ENCODE assay signal across 15 mouse cellular contexts in genomic region chr6:6291781-6292180, GRCm38 (mm10).
"Had no signal": no experiment of that assay in that cellular context is flagged by ENCODE, and none has a peak within 500 bp of the region (broad histone marks: within the 10 kb centered on the region; RNA-seq: fewer than 3 reads in every experiment).

No protein-coding gene starts in this region.

- H3K36me3 ChIP-seq: limb, embryonic 15.5 days; liver, embryonic 12.5 days; midbrain, embryonic 10.5 days had no signal

- ATAC-seq: hindbrain, postnatal 0 days; liver, embryonic 12.5 days had no signal

- H3K9me3 ChIP-seq: limb, embryonic 15.5 days; liver, embryonic 12.5 days had no signal

- DNase-seq: kidney, adult 18-20 months; kidney, postnatal 14 days; layer of hippocampus, adult 9-11 months; layer of hippocampus, postnatal 36 days; lung, embryonic 14.5 days; lung, postnatal 10 days; lung, postnatal 4 days; midbrain, embryonic 14.5 days; right cerebral cortex, adult 18-20 months; right cerebral cortex, postnatal 25 days; thymus, postnatal 36 days had no signal

- H3K4me1 ChIP-seq: liver, embryonic 12.5 days had no signal

- H3K4me3 ChIP-seq: limb, embryonic 15.5 days; liver, embryonic 12.5 days; midbrain, embryonic 10.5 days had no signal

- H3K27ac ChIP-seq: hindbrain, postnatal 0 days; limb, embryonic 15.5 days; liver, embryonic 12.5 days; midbrain, embryonic 10.5 days had no signal

- H3K9ac ChIP-seq: limb, embryonic 15.5 days; liver, embryonic 12.5 days; lung, embryonic 14.5 days had no signal

- H3K27me3 ChIP-seq: limb, embryonic 15.5 days; liver, embryonic 12.5 days had no signal

- H3K4me2 ChIP-seq: limb, embryonic 15.5 days; liver, embryonic 12.5 days; lung, embryonic 14.5 days had no signal
